Mouse (Mus musculus) lung, embryonic 15.5 days (tissue): ENCODE data around the gene Bub1b. TPM values are rescaled to one million over a fixed set of nuclear protein-coding genes. Genes with fewer than 3 reads are reported as not detected.

ENCODE experiments used
- ATAC-seq: fragments of 200-750 bp; cut with Nextera tagmentation; 2 replicates; pipeline ENCODE4 v1.8.0; 2017; ENCODE audit warnings: moderate number of reproducible peaks, borderline replicate concordance; ENCODE audit not compliant: low FRiP score, low TSS enrichment; ENCODE audit errors: extremely low read depth
- H3K27ac ChIP-seq: fragments of 300-500 bp; sonication (generic); 2 replicates; pipeline ENCODE4 v1.5.1; 2015; ENCODE audit warnings: moderate library complexity, mild to moderate bottlenecking, inconsistent platforms
- H3K27me3 ChIP-seq: fragments of 300-500 bp; sonication (generic); 2 replicates; pipeline ENCODE4 v1.6.1; 2015; ENCODE audit warnings: inconsistent platforms
- H3K36me3 ChIP-seq: fragments of 300-500 bp; sonication (generic); 2 replicates; pipeline ENCODE4 v1.6.1; 2015; ENCODE audit warnings: inconsistent platforms
- H3K4me1 ChIP-seq: fragments of 300-500 bp; sonication (generic); 2 replicates; pipeline ENCODE4 v1.6.1; 2015; ENCODE audit warnings: inconsistent platforms
- H3K4me2 ChIP-seq: fragments of 300-500 bp; sonication (generic); 2 replicates; pipeline ENCODE4 v1.6.1; 2015; ENCODE audit warnings: inconsistent platforms, mild to moderate bottlenecking, moderate library complexity
- H3K4me3 ChIP-seq: fragments of 300-500 bp; sonication (generic); 2 replicates; pipeline ENCODE4 v1.5.1; 2015; ENCODE audit warnings: mild to moderate bottlenecking, inconsistent platforms
- H3K9ac ChIP-seq: fragments of 300-500 bp; sonication (generic); 2 replicates; pipeline ENCODE4 v1.6.1; 2015; ENCODE audit warnings: inconsistent platforms
- H3K9me3 ChIP-seq: fragments of 300-500 bp; sonication (generic); 2 replicates; pipeline ENCODE4 v1.6.1; 2016; ENCODE audit warnings: inconsistent platforms
- WGBS: fragments of 180-500 bp; shearing (Covaris S2); methylation state at CpG from one replicate; pipeline ENCODE4 v1.1.7; 2015; 5-methylcytosine and 5-hydroxymethylcytosine counted together
- polyA plus RNA-seq: library from polyadenylated mRNA; unstranded; fragments of >200 nt; fragmentation: Nextera tagmentation; extraction: Ambion mirVana; gene quantifications from 2 replicates; pipeline ENCODE4 v1.2.1, GENCODE M21; 2015

Bub1b gene
- polyA plus RNA-seq, 1 experiment from 2014 or later: 115 TPM

GRCm38 (mm10) chr2:118572183-118572836 is 25.7 kb upstream of the Bub1b start:
- H3K4me2 ChIP-seq: no peak overlapping the region
- 71% methylated on average over 9 of the region's 9 CpGs for WGBS
- peak; percentile 46; the same call in 1 of the 2 replicates for ATAC-seq
- H3K36me3 ChIP-seq: no peaks in the 10 kb centered on the region
- H3K4me1 ChIP-seq: no peaks in the 10 kb centered on the region
- H3K9ac ChIP-seq: no peak overlapping the region
- H3K27me3 ChIP-seq: no peaks in the 10 kb centered on the region
- no peak overlapping the region for H3K4me3 ChIP-seq
- no peaks in the 10 kb centered on the region for H3K9me3 ChIP-seq
- no peak overlapping the region for H3K27ac ChIP-seq

- Histone ChIP-seq H3K4me1 (no peaks in the 10 kb centered on the region), H3K27ac (no peak overlapping the region), H3K36me3 (no peaks in the 10 kb centered on the region), H3K9ac (no peak overlapping the region), H3K4me3 (no peak overlapping the region), H3K27me3 (no peaks in the 10 kb centered on the region), H3K4me2 (no peak overlapping the region), H3K9me3 (no peaks in the 10 kb centered on the region)
- no peak for ATAC-seq
- whole genome bisulfite sequencing: 58% methylated on average over 3 of the region's 3 CpGs
Measured at GRCm38 (mm10) chr2:118573135-118573534, 24.9 kb upstream of the Bub1b start.

- Histone ChIP-seq H3K27me3 (no peaks in the 10 kb centered on the region), H3K4me3 (no peak overlapping the region), H3K27ac (peak overlapping the region; percentile 8; the same call in 1 of the 2 replicates), H3K4me2 (peak overlapping the region; percentile 3; the same call in 1 of the 2 replicates), H3K36me3 (no peaks in the 10 kb centered on the region), H3K9me3 (no peaks in the 10 kb centered on the region), H3K4me1 (0 out of 2 replicates have a peak, but pooled peaks cover 9% of the 10 kb centered on the region), H3K9ac (no peak overlapping the region)
- 26% methylated on average over 5 of the region's 5 CpGs for WGBS
- peak; percentile 72 for ATAC-seq
Measured at GRCm38 (mm10) chr2:118586013-118586412, 12.0 kb upstream of the Bub1b start.

- no peak overlapping the region for H3K4me3 ChIP-seq
- no peak for ATAC-seq
- no peaks in the 10 kb centered on the region for H3K36me3 ChIP-seq
- H3K9ac ChIP-seq: no peak overlapping the region
- 0 out of 2 replicates have a peak, but pooled peaks cover 9% of the 10 kb centered on the region for H3K4me1 ChIP-seq
- no peak overlapping the region for H3K4me2 ChIP-seq
- no peaks in the 10 kb centered on the region for H3K27me3 ChIP-seq
- no peak overlapping the region for H3K27ac ChIP-seq
- 70% methylated on average over 3 of the region's 3 CpGs for WGBS
- H3K9me3 ChIP-seq: no peaks in the 10 kb centered on the region
Measured at GRCm38 (mm10) chr2:118587686-118588085, 10.3 kb upstream of the Bub1b start.

GRCm38 (mm10) chr2:118591083-118591482 is 6.9 kb upstream of the Bub1b start:
- Histone ChIP-seq H3K36me3 (no peaks in the 10 kb centered on the region), H3K27me3 (no peaks in the 10 kb centered on the region), H3K9ac (no peak overlapping the region), H3K4me1 (0 out of 2 replicates have a peak, but pooled peaks cover 7% of the 10 kb centered on the region), H3K4me2 (no peak overlapping the region), H3K4me3 (no peak overlapping the region), H3K9me3 (no peaks in the 10 kb centered on the region), H3K27ac (no peak overlapping the region)
- ATAC-seq: no peak
- 77% methylated on average over 4 of the region's 4 CpGs for WGBS

GRCm38 (mm10) chr2:118599087-118599486 is 1.1 kb downstream of the Bub1b start:
- no peak overlapping the region for H3K27ac ChIP-seq
- peaks cover 35% of the 10 kb centered on the region for H3K36me3 ChIP-seq
- ATAC-seq: no peak
- peak overlapping the region; percentile 57 for H3K4me3 ChIP-seq
- 36% methylated on average over 5 of the region's 5 CpGs for WGBS
- H3K4me1 ChIP-seq: peaks cover 29% of the 10 kb centered on the region
- no peaks in the 10 kb centered on the region for H3K27me3 ChIP-seq
- no peaks in the 10 kb centered on the region for H3K9me3 ChIP-seq
- peak overlapping the region; percentile 55 for H3K9ac ChIP-seq
- H3K4me2 ChIP-seq: peak overlapping the region; percentile 55

GRCm38 (mm10) chr2:118601599-118602263 is 3.7 kb downstream of the Bub1b start:
- Histone ChIP-seq H3K4me3 (no peak overlapping the region), H3K27ac (no peak overlapping the region), H3K27me3 (no peaks in the 10 kb centered on the region), H3K9ac (no peak overlapping the region), H3K4me2 (no peak overlapping the region), H3K9me3 (no peaks in the 10 kb centered on the region), H3K36me3 (peaks cover 60% of the 10 kb centered on the region), H3K4me1 (peaks cover 29% of the 10 kb centered on the region)
- WGBS: 82% methylated on average over 18 of the region's 18 CpGs
- no peak for ATAC-seq

- H3K27me3 ChIP-seq: no peaks in the 10 kb centered on the region
- peaks cover 21% of the 10 kb centered on the region for H3K4me1 ChIP-seq
- H3K4me3 ChIP-seq: no peak overlapping the region
- ATAC-seq: no peak
- peaks cover 83% of the 10 kb centered on the region for H3K36me3 ChIP-seq
- H3K9ac ChIP-seq: no peak overlapping the region
- no peak overlapping the region for H3K4me2 ChIP-seq
- 67% methylated on average over 6 of the region's 6 CpGs for WGBS
- H3K27ac ChIP-seq: no peak overlapping the region
- no peaks in the 10 kb centered on the region for H3K9me3 ChIP-seq
Measured at GRCm38 (mm10) chr2:118604091-118604490, 6.1 kb downstream of the Bub1b start.

GRCm38 (mm10) chr2:118606032-118606431 is 8.0 kb downstream of the Bub1b start:
- H3K4me2 ChIP-seq: no peak overlapping the region
- H3K36me3 ChIP-seq: peaks cover 87% of the 10 kb centered on the region
- no peaks in the 10 kb centered on the region for H3K27me3 ChIP-seq
- H3K9me3 ChIP-seq: no peaks in the 10 kb centered on the region
- no peak overlapping the region for H3K4me3 ChIP-seq
- no peak overlapping the region for H3K9ac ChIP-seq
- no peak overlapping the region for H3K27ac ChIP-seq
- WGBS: 86% methylated on average over 2 of the region's 2 CpGs
- H3K4me1 ChIP-seq: peaks cover 1% of the 10 kb centered on the region
- no peak for ATAC-seq

- H3K9ac ChIP-seq: no peak overlapping the region
- H3K4me3 ChIP-seq: no peak overlapping the region
- WGBS: 50% methylated on average over 5 of the region's 5 CpGs
- H3K4me2 ChIP-seq: no peak overlapping the region
- no peaks in the 10 kb centered on the region for H3K4me1 ChIP-seq
- H3K9me3 ChIP-seq: no peaks in the 10 kb centered on the region
- H3K27me3 ChIP-seq: no peaks in the 10 kb centered on the region
- no peak for ATAC-seq
- H3K27ac ChIP-seq: no peak overlapping the region
- peaks cover 88% of the 10 kb centered on the region for H3K36me3 ChIP-seq
Measured at GRCm38 (mm10) chr2:118606976-118607375, 9.0 kb downstream of the Bub1b start.

- no peak overlapping the region for H3K9ac ChIP-seq
- H3K27me3 ChIP-seq: no peaks in the 10 kb centered on the region
- H3K27ac ChIP-seq: no peak overlapping the region
- H3K9me3 ChIP-seq: no peaks in the 10 kb centered on the region
- no peak for ATAC-seq
- H3K4me1 ChIP-seq: no peaks in the 10 kb centered on the region
- H3K4me2 ChIP-seq: no peak overlapping the region
- H3K4me3 ChIP-seq: no peak overlapping the region
- peaks cover 93% of the 10 kb centered on the region for H3K36me3 ChIP-seq
- 87% methylated on average over 5 of the region's 5 CpGs for WGBS
Measured at GRCm38 (mm10) chr2:118618013-118618412, 20.0 kb downstream of the Bub1b start.

- H3K27ac ChIP-seq: no peak overlapping the region
- WGBS: 62% methylated on average over 2 of the region's 2 CpGs
Measured at GRCm38 (mm10) chr2:118620101-118620500, 22.1 kb downstream of the Bub1b start.

More at GRCm38 (mm10) chr2:118620101-118620500, 22.1 kb downstream of the Bub1b start:
- H3K27me3 ChIP-seq: no peaks in the 10 kb centered on the region
- no peaks in the 10 kb centered on the region for H3K9me3 ChIP-seq
- H3K4me1 ChIP-seq: no peaks in the 10 kb centered on the region
- peaks cover 86% of the 10 kb centered on the region for H3K36me3 ChIP-seq
- ATAC-seq: no peak
- no peak overlapping the region for H3K4me3 ChIP-seq
- no peak overlapping the region for H3K4me2 ChIP-seq
- H3K9ac ChIP-seq: no peak overlapping the region
